Mouse (Mus musculus): Measurements from ENCODE around the gene 1700102P08Rik. TPM values are rescaled to one million over a fixed set of nuclear protein-coding genes. Genes with fewer than 3 reads are reported as not detected.

Gene 1700102P08Rik
- polyA plus RNA-seq, 1 experiment from 2014 or later, result 0.78 TPM

DNA sequence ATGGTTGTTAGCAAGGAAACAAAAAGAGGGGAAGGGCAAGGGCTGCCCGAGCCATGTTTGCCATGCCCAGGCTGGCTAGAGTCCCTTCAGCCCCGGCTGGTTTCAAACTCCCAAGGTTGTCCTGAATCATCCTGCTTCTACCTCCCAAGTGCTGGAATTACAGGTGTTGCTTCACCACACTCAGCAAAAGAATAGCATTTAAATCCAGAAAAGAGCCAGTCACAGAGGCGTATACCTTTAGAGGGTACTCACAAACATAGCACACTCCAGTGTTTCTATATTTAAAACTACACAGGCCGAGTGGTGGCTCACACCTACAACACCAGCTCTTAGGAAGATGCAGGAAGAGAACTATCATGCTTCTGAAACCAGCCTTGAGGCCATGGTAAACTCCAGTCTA, 16.9 kb downstream of the 1700102P08Rik start:
- no peaks in the 10 kb centered on the region; the same call in 1 of the 2 replicates for H3K36me3 ChIP-seq (ENCODE audit: insufficient read depth)
- no peaks in the 10 kb centered on the region for H3K27me3 ChIP-seq (ENCODE audit: insufficient read depth, low read length)
- ATAC-seq (ENCODE audit: insufficient read depth) (no peak), DNase-seq (no peak)
- no peak overlapping the region for H3K27ac ChIP-seq (ENCODE audit: low read depth)
- no peaks in the 10 kb centered on the region for H3K4me1 ChIP-seq (ENCODE audit: insufficient read depth)
- no peaks in the 10 kb centered on the region for H3K9me3 ChIP-seq (ENCODE audit: low read depth, low read length)
- TF ChIP-seq CTCF (IDR thresholded peaks at IDR 0.05; ENCODE audit: low read depth), result no peak
- WGBS, result 85% methylated on average over 4 of the region's 4 CpGs
- no peak overlapping the region for H3K4me2 ChIP-seq
- no peak overlapping the region for H3K4me3 ChIP-seq (ENCODE audit: low read depth, low read length)
- no peak overlapping the region for H3K9ac ChIP-seq

DNA sequence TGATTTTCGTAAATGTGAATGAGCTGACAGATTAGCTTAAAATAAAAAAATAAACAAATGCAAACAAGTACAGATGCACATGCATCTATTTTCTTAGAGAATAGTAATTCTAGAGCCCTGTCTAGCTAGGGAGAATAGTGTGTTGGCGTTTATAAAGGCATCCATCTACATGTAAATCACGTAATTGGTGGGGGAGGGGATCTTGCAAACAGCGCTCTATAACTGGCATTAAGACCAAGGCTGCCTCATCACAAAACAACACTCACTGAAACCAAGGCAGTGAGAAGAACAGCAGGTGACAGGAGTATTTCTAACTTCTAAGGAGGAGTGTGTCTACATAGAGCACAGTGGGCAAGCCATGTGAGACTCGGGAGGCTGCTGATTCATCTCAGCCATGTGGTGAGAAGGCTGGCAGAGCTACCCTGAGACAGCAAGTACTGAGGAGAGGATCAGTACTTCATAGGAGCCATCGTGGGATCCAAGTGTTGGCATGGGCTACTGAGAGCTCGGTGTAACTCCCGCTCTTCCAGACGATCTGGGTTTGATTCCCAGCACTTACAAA, 18.9 kb downstream of the 1700102P08Rik start:
- H3K4me2 ChIP-seq, result no peak overlapping the region
- H3K36me3 ChIP-seq (ENCODE audit: insufficient read depth), result no peaks in the 10 kb centered on the region
- WGBS, result 78% methylated on average over 9 of the region's 9 CpGs
- H3K27ac ChIP-seq (ENCODE audit: low read depth), result no peak overlapping the region
- H3K9me3 ChIP-seq (ENCODE audit: low read depth, low read length), result no peaks in the 10 kb centered on the region
- no peaks in the 10 kb centered on the region for H3K4me1 ChIP-seq (ENCODE audit: insufficient read depth)
- H3K9ac ChIP-seq, result no peak overlapping the region
- ATAC-seq (ENCODE audit: insufficient read depth) (no peak), DNase-seq (no peak)
- H3K27me3 ChIP-seq (ENCODE audit: insufficient read depth, low read length), result no peaks in the 10 kb centered on the region
- TF ChIP-seq CTCF (IDR thresholded peaks at IDR 0.05; ENCODE audit: low read depth), result no peak
- H3K4me3 ChIP-seq (ENCODE audit: low read depth, low read length), result no peak overlapping the region

DNA sequence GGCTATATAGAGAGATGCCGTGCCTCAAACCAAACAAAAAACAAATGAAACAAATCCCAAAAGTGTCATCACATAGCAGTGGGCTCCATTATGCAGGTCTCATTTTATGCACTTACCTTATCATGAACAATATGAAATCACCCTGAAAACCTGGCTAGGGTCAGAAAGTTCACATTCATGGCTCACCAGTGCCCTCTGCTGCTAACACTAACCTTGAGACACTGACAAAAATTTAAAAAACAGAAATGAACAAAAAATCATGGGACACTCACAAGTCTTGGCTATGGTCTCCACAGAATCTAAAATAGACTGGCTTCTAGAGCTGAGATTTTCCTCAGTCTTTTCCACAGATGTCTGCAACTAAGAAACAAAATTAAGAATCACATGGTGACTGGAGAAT, 19.6 kb downstream of the 1700102P08Rik start:
- 70% methylated on average over 1 of the region's 1 CpGs for WGBS

DNA sequence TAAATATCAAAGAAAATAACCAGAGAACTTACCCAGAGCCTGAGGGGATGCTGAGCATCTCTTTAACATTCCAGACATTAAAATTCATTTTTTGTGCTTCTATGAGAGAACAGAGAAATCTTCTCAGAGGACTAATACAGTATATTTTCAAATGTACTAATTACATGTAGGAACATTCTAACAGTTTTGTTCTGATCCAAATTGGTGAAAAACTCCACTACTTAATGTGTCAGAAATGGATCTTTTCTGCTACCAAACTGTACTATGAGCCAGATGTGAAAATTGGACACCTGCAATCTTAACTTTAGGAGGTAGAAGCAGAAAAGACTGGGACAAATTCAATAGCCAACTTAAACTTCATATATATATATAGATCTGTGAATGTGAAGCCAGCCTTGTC, 35.8 kb downstream of the 1700102P08Rik start, which contains the start of gene Ccdc36:
Gene Ccdc36 (minus strand): TSS at position 101 of the 400 bp plus-strand sequence.
- H3K27ac ChIP-seq (ENCODE audit: low read depth), result no peak within 1 kb of the TSS
- no peaks in the 10 kb centered on the region for H3K36me3 ChIP-seq (ENCODE audit: insufficient read depth)
- no peak within 1 kb of the TSS for H3K4me2 ChIP-seq
- no peak for DNase-seq
- H3K4me1 ChIP-seq (ENCODE audit: insufficient read depth), result no peaks in the 10 kb centered on the region
- ATAC-seq (ENCODE audit: insufficient read depth), result no peak
- no peaks in the 10 kb centered on the region for H3K9me3 ChIP-seq (ENCODE audit: low read depth, low read length)
- no peak within 1 kb of the TSS for H3K4me3 ChIP-seq (ENCODE audit: low read depth, low read length)
- no peaks in the 10 kb centered on the region for H3K27me3 ChIP-seq (ENCODE audit: insufficient read depth, low read length)
- no peak within 1 kb of the TSS for H3K9ac ChIP-seq
- no peak for TF ChIP-seq CTCF (IDR thresholded peaks at IDR 0.05; ENCODE audit: low read depth)

More for the DNA sequence above, 19.6 kb downstream of the 1700102P08Rik start:
- H3K27ac ChIP-seq (ENCODE audit: low read depth), result no peak overlapping the region
- H3K36me3 ChIP-seq (ENCODE audit: insufficient read depth), result no peaks in the 10 kb centered on the region
- peak; percentile 32 for TF ChIP-seq CTCF (IDR thresholded peaks at IDR 0.05; ENCODE audit: low read depth)
- no peaks in the 10 kb centered on the region for H3K27me3 ChIP-seq (ENCODE audit: insufficient read depth, low read length)
- H3K4me1 ChIP-seq (ENCODE audit: insufficient read depth), result no peaks in the 10 kb centered on the region
- H3K9ac ChIP-seq, result no peak overlapping the region
- H3K4me3 ChIP-seq (ENCODE audit: low read depth, low read length), result no peak overlapping the region
- ATAC-seq (ENCODE audit: insufficient read depth) (no peak), DNase-seq (peak; percentile 19)
- no peaks in the 10 kb centered on the region for H3K9me3 ChIP-seq (ENCODE audit: low read depth, low read length)
- H3K4me2 ChIP-seq, result no peak overlapping the region

DNA sequence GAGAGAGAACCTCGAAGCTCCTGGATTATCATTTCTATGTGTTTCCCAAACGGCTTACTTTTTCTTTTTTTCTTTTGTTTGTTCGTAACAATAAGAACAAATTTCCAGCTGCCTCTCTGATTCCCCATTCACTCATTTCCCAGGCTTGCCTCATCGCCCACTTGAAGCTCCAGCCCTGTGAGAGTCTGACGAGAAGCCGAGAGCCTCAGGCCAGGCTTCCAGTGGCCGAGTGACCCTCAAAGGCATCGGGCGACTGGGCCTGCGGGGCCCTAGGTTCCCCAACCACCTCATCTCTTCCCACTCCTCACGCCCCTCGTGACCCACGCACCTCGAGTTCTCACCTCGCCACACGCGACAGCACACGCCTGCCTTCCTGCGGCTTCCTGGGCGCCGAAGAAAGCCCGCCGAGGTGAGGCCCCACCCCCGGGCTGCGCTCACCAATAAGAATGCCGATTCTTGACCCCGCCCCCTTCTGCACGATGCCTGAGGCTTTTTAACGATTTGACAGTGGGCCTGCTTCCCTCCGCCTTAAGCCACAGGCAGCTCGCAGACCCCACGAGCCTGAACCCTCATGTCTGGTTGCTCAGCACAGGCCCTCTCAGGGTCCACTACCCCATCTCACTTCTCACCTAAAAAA, 38.9 kb downstream of the 1700102P08Rik start:
- peak; percentile 81 for DNase-seq
- Histone ChIP-seq H3K36me3 (ENCODE audit: insufficient read depth) (no peaks in the 10 kb centered on the region), H3K4me1 (ENCODE audit: insufficient read depth) (no peaks in the 10 kb centered on the region), H3K27me3 (ENCODE audit: insufficient read depth, low read length) (no peaks in the 10 kb centered on the region), H3K9me3 (ENCODE audit: low read depth, low read length) (no peaks in the 10 kb centered on the region), H3K27ac (ENCODE audit: low read depth) (no peak overlapping the region), H3K4me3 (ENCODE audit: low read depth, low read length) (peak overlapping the region; percentile 35), H3K9ac (peak overlapping the region; percentile 47), H3K4me2 (peak overlapping the region; percentile 62)
- 40% methylated on average over 32 of the region's 32 CpGs for WGBS
- peak; percentile 82 for ATAC-seq (ENCODE audit: insufficient read depth)
- TF ChIP-seq CTCF (IDR thresholded peaks at IDR 0.05; ENCODE audit: low read depth), result no peak

DNA sequence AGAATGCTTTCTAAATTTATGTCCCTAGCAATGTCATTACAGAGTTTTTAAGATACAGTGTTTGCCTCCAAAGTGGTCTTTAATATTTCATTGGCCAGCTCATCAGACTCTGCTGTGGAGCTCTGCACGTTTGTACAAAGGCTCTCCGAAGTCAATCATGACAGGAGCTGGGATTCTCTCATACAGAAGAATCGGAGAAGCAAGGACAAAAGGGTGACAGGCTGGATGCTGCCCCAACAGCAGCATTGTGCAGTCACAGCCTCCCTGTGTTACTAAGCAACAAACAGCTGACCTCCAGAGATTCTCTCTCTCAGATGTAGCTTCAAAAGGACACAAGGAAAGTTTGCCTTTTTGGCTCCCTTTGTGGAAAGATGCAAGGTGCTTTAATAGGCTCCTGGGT, 43.6 kb downstream of the 1700102P08Rik start, which contains the start of gene BC048562:
Gene BC048562 (plus strand): TSS at position 301 of the 400 bp plus-strand sequence.
- no peaks in the 10 kb centered on the region for H3K27me3 ChIP-seq (ENCODE audit: insufficient read depth, low read length)
- H3K4me2 ChIP-seq, result no peak within 1 kb of the TSS
- no peak within 1 kb of the TSS for H3K9ac ChIP-seq
- H3K4me3 ChIP-seq (ENCODE audit: low read depth, low read length), result no peak within 1 kb of the TSS
- no peaks in the 10 kb centered on the region for H3K9me3 ChIP-seq (ENCODE audit: low read depth, low read length)
- DNase-seq, result no peak
- no peak within 1 kb of the TSS for H3K27ac ChIP-seq (ENCODE audit: low read depth)
- H3K36me3 ChIP-seq (ENCODE audit: insufficient read depth), result no peaks in the 10 kb centered on the region
- WGBS, result 70% methylated on average over 3 of the region's 3 CpGs
- no peaks in the 10 kb centered on the region for H3K4me1 ChIP-seq (ENCODE audit: insufficient read depth)
- ATAC-seq (ENCODE audit: insufficient read depth), result no peak
- no peak for TF ChIP-seq CTCF (IDR thresholded peaks at IDR 0.05; ENCODE audit: low read depth)

DNA sequence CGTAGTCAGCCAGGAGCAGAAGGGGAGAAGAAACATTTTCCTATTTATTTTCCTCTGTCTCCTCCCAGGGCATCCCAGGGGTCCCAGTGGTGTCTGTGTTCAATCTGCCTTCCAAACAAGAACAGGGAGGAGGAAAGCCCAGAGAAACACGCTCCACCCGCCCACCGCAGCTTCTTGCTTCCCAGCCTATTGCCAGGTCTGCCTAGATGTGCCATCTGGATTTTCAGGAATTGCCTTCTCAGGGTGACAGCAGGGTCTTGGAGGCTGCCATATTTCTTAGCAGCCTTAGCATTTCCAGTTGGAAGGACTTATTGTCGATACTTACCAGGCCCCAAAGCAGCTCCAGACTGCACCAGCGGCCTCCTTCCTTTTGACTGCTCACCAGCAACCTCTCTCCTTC, 46.6 kb downstream of the 1700102P08Rik start:
- no peak overlapping the region for H3K27ac ChIP-seq (ENCODE audit: low read depth)
- DNase-seq, result no peak
- TF ChIP-seq CTCF (IDR thresholded peaks at IDR 0.05; ENCODE audit: low read depth), result no peak
- no peak overlapping the region for H3K9ac ChIP-seq
- no peak overlapping the region for H3K4me3 ChIP-seq (ENCODE audit: low read depth, low read length)
- H3K4me2 ChIP-seq, result no peak overlapping the region
- no peaks in the 10 kb centered on the region for H3K27me3 ChIP-seq (ENCODE audit: insufficient read depth, low read length)
- H3K36me3 ChIP-seq (ENCODE audit: insufficient read depth), result no peaks in the 10 kb centered on the region
- no peaks in the 10 kb centered on the region for H3K4me1 ChIP-seq (ENCODE audit: insufficient read depth)
- WGBS, result 73% methylated on average over 6 of the region's 6 CpGs
- no peaks in the 10 kb centered on the region for H3K9me3 ChIP-seq (ENCODE audit: low read depth, low read length)
- no peak for ATAC-seq (ENCODE audit: insufficient read depth)
